Mouse (Mus musculus): ENCODE measurements around the gene Med1. TPM values are rescaled to one million over a fixed set of nuclear protein-coding genes. Genes with fewer than 3 reads are reported as not detected.
"Not testable (repeated sequence)": the region's sequence is repeated elsewhere in the genome, so short reads cannot be mapped to it uniquely, and the experiment has no call there.

Med1 gene
- polyA plus RNA-seq, 1 experiment from 2014 or later = 74.6 TPM

GRCm38 (mm10) chr11:98203351-98203911 lies 10.3 kb upstream of the Med1 start:
- H3K27ac ChIP-seq (ENCODE audit: low read depth, low read length) = peak overlapping the region; percentile 100
- H3K4me3 ChIP-seq (ENCODE audit: low read depth, low read length) = peak overlapping the region; percentile 90
- under 1% methylated on average over 37 of the region's 37 CpGs for WGBS
- peak overlapping the region; percentile 69 for H3K4me2 ChIP-seq (ENCODE audit: low read depth)
- H3K9me3 ChIP-seq (ENCODE audit: control insufficient read depth, low read length) = no peaks in the 10 kb centered on the region
- H3K9ac ChIP-seq (ENCODE audit: low read length) = peak overlapping the region; percentile 99
- DNase-seq (ENCODE audit: low spot score) (peak; percentile 16), ATAC-seq (ENCODE audit: insufficient read depth, low FRiP score, low TSS enrichment) (peak; percentile 41; the same call in 1 of the 2 replicates)
- H3K4me1 ChIP-seq (ENCODE audit: control insufficient read depth, insufficient read depth, low read length) = no peaks in the 10 kb centered on the region; the same call in 1 of the 2 replicates
- no peaks in the 10 kb centered on the region; the same call in 1 of the 2 replicates for H3K36me3 ChIP-seq (ENCODE audit: control insufficient read depth, insufficient read depth, low read length)
- no peaks in the 10 kb centered on the region for H3K27me3 ChIP-seq (ENCODE audit: control insufficient read depth, insufficient read depth, low read length)

- Histone ChIP-seq H3K4me1 (ENCODE audit: control insufficient read depth, insufficient read depth, low read length) (no peaks in the 10 kb centered on the region; the same call in 1 of the 2 replicates), H3K4me2 (ENCODE audit: low read depth) (peak within 1 kb of the TSS; percentile 69), H3K4me3 (ENCODE audit: low read depth, low read length) (peak within 1 kb of the TSS; percentile 90), H3K27me3 (ENCODE audit: control insufficient read depth, insufficient read depth, low read length) (no peaks in the 10 kb centered on the region), H3K36me3 (ENCODE audit: control insufficient read depth, insufficient read depth, low read length) (no peaks in the 10 kb centered on the region; the same call in 1 of the 2 replicates), H3K9ac (ENCODE audit: low read length) (peak within 1 kb of the TSS; percentile 99), H3K27ac (ENCODE audit: low read depth, low read length) (peak within 1 kb of the TSS; percentile 100), H3K9me3 (ENCODE audit: control insufficient read depth, low read length) (no peaks in the 10 kb centered on the region)
- WGBS = under 1% methylated on average over 52 of the region's 63 CpGs
- peak; percentile 96 for ATAC-seq (ENCODE audit: insufficient read depth, low FRiP score, low TSS enrichment)
- peak; percentile 99 for DNase-seq (ENCODE audit: low spot score)
Measured at GRCm38 (mm10) chr11:98202641-98203350, 9.7 kb upstream of the Med1 start, which contains the start of gene Cdk12. Gene Cdk12 (plus strand): TSS chr11:98203059.

GRCm38 (mm10) chr11:98201791-98202640 lies 8.9 kb upstream of the Med1 start:
- peak; percentile 83; the same call in 1 of the 2 replicates for ATAC-seq (ENCODE audit: insufficient read depth, low FRiP score, low TSS enrichment)
- no peaks in the 10 kb centered on the region for H3K9me3 ChIP-seq (ENCODE audit: control insufficient read depth, low read length)
- WGBS = 3% methylated on average over 27 of the region's 27 CpGs
- H3K4me3 ChIP-seq (ENCODE audit: low read depth, low read length) = peak overlapping the region; percentile 90
- no peaks in the 10 kb centered on the region; the same call in 1 of the 2 replicates for H3K36me3 ChIP-seq (ENCODE audit: control insufficient read depth, insufficient read depth, low read length)
- H3K27me3 ChIP-seq (ENCODE audit: control insufficient read depth, insufficient read depth, low read length) = no peaks in the 10 kb centered on the region
- DNase-seq (ENCODE audit: low spot score) = peak; percentile 39
- H3K4me2 ChIP-seq (ENCODE audit: low read depth) = peak overlapping the region; percentile 69
- peak overlapping the region; percentile 81 for H3K9ac ChIP-seq (ENCODE audit: low read length)
- H3K27ac ChIP-seq (ENCODE audit: low read depth, low read length) = peak overlapping the region; percentile 100; the same call in 1 of the 2 replicates
- H3K4me1 ChIP-seq (ENCODE audit: control insufficient read depth, insufficient read depth, low read length) = no peaks in the 10 kb centered on the region; the same call in 1 of the 2 replicates

GRCm38 (mm10) chr11:98190820-98191219 lies 2.3 kb downstream of the Med1 start:
- Histone ChIP-seq H3K36me3 (ENCODE audit: control insufficient read depth, insufficient read depth, low read length) (peaks cover 8% of the 10 kb centered on the region; the same call in 1 of the 2 replicates), H3K4me2 (ENCODE audit: low read depth) (no peak overlapping the region), H3K9ac (ENCODE audit: low read length) (no peak overlapping the region), H3K27me3 (ENCODE audit: control insufficient read depth, insufficient read depth, low read length) (no peaks in the 10 kb centered on the region), H3K27ac (ENCODE audit: low read depth, low read length) (no peak overlapping the region), H3K4me3 (ENCODE audit: low read depth, low read length) (no peak overlapping the region), H3K4me1 (ENCODE audit: control insufficient read depth, insufficient read depth, low read length) (peaks cover 3% of the 10 kb centered on the region; the same call in 1 of the 2 replicates), H3K9me3 (ENCODE audit: control insufficient read depth, low read length) (no peaks in the 10 kb centered on the region)
- DNase-seq (ENCODE audit: low spot score) (no peak), ATAC-seq (ENCODE audit: insufficient read depth, low FRiP score, low TSS enrichment) (no peak)
- 95% methylated on average over 5 of the region's 5 CpGs for WGBS

- DNase-seq (ENCODE audit: low spot score) (no peak), ATAC-seq (ENCODE audit: insufficient read depth, low FRiP score, low TSS enrichment) (no peak)
- H3K9me3 ChIP-seq (ENCODE audit: control insufficient read depth, low read length) = no peaks in the 10 kb centered on the region
- no peak overlapping the region for H3K4me3 ChIP-seq (ENCODE audit: low read depth, low read length)
- H3K4me1 ChIP-seq (ENCODE audit: control insufficient read depth, insufficient read depth, low read length) = peaks cover 3% of the 10 kb centered on the region; the same call in 1 of the 2 replicates
- peaks cover 20% of the 10 kb centered on the region for H3K36me3 ChIP-seq (ENCODE audit: control insufficient read depth, insufficient read depth, low read length)
- no peak overlapping the region for H3K9ac ChIP-seq (ENCODE audit: low read length)
- H3K27ac ChIP-seq (ENCODE audit: low read depth, low read length) = no peak overlapping the region
- no peaks in the 10 kb centered on the region for H3K27me3 ChIP-seq (ENCODE audit: control insufficient read depth, insufficient read depth, low read length)
- 94% methylated on average over 9 of the region's 9 CpGs for WGBS
- H3K4me2 ChIP-seq (ENCODE audit: low read depth) = no peak overlapping the region
Measured at GRCm38 (mm10) chr11:98187640-98188395, 5.3 kb downstream of the Med1 start.

GRCm38 (mm10) chr11:98182149-98182548 lies 10.9 kb downstream of the Med1 start:
- not testable (repeated sequence) for H3K4me2 ChIP-seq (ENCODE audit: low read depth); H3K9me3 ChIP-seq (ENCODE audit: control insufficient read depth, low read length); H3K4me1 ChIP-seq (ENCODE audit: control insufficient read depth, insufficient read depth, low read length); H3K9ac ChIP-seq (ENCODE audit: low read length); ATAC-seq (ENCODE audit: insufficient read depth, low FRiP score, low TSS enrichment); H3K27ac ChIP-seq (ENCODE audit: low read depth, low read length); DNase-seq (ENCODE audit: low spot score); H3K4me3 ChIP-seq (ENCODE audit: low read depth, low read length); H3K27me3 ChIP-seq (ENCODE audit: control insufficient read depth, insufficient read depth, low read length)
- WGBS = 94% methylated on average over 3 of the region's 3 CpGs
- H3K36me3 ChIP-seq (ENCODE audit: control insufficient read depth, insufficient read depth, low read length) = peaks cover 24% of the 10 kb centered on the region

- no peak for ATAC-seq (ENCODE audit: insufficient read depth, low FRiP score, low TSS enrichment)
- Histone ChIP-seq H3K4me1 (ENCODE audit: control insufficient read depth, insufficient read depth, low read length) (no peaks in the 10 kb centered on the region), H3K27ac (ENCODE audit: low read depth, low read length) (no peak overlapping the region), H3K9me3 (ENCODE audit: control insufficient read depth, low read length) (no peaks in the 10 kb centered on the region), H3K4me2 (ENCODE audit: low read depth) (no peak overlapping the region), H3K27me3 (ENCODE audit: control insufficient read depth, insufficient read depth, low read length) (no peaks in the 10 kb centered on the region), H3K36me3 (ENCODE audit: control insufficient read depth, insufficient read depth, low read length) (peaks cover 11% of the 10 kb centered on the region; the same call in 1 of the 2 replicates), H3K9ac (ENCODE audit: low read length) (no peak overlapping the region), H3K4me3 (ENCODE audit: low read depth, low read length) (no peak overlapping the region)
- DNase-seq (ENCODE audit: low spot score) = no peak
- 93% methylated on average over 1 of the region's 1 CpGs for WGBS
Measured at GRCm38 (mm10) chr11:98168400-98168799, 24.7 kb downstream of the Med1 start.

- Histone ChIP-seq H3K4me2 (ENCODE audit: low read depth) (no peak overlapping the region), H3K4me1 (ENCODE audit: control insufficient read depth, insufficient read depth, low read length) (no peaks in the 10 kb centered on the region), H3K36me3 (ENCODE audit: control insufficient read depth, insufficient read depth, low read length) (peaks cover 21% of the 10 kb centered on the region), H3K9me3 (ENCODE audit: control insufficient read depth, low read length) (no peaks in the 10 kb centered on the region), H3K4me3 (ENCODE audit: low read depth, low read length) (no peak overlapping the region), H3K27ac (ENCODE audit: low read depth, low read length) (no peak overlapping the region), H3K27me3 (ENCODE audit: control insufficient read depth, insufficient read depth, low read length) (no peaks in the 10 kb centered on the region), H3K9ac (ENCODE audit: low read length) (no peak overlapping the region)
- DNase-seq (ENCODE audit: low spot score) = no peak
- 87% methylated on average over 6 of the region's 6 CpGs for WGBS
- no peak for ATAC-seq (ENCODE audit: insufficient read depth, low FRiP score, low TSS enrichment)
Measured at GRCm38 (mm10) chr11:98155094-98155493, 38.0 kb downstream of the Med1 start.
